Mouse (Mus musculus): Measurements from ENCODE around the gene Mmp24.
"Not testable (repeated sequence)": the region's sequence is repeated elsewhere in the genome, so short reads cannot be mapped to it uniquely, and the experiment has no call there.

Mmp24 gene

DNA sequence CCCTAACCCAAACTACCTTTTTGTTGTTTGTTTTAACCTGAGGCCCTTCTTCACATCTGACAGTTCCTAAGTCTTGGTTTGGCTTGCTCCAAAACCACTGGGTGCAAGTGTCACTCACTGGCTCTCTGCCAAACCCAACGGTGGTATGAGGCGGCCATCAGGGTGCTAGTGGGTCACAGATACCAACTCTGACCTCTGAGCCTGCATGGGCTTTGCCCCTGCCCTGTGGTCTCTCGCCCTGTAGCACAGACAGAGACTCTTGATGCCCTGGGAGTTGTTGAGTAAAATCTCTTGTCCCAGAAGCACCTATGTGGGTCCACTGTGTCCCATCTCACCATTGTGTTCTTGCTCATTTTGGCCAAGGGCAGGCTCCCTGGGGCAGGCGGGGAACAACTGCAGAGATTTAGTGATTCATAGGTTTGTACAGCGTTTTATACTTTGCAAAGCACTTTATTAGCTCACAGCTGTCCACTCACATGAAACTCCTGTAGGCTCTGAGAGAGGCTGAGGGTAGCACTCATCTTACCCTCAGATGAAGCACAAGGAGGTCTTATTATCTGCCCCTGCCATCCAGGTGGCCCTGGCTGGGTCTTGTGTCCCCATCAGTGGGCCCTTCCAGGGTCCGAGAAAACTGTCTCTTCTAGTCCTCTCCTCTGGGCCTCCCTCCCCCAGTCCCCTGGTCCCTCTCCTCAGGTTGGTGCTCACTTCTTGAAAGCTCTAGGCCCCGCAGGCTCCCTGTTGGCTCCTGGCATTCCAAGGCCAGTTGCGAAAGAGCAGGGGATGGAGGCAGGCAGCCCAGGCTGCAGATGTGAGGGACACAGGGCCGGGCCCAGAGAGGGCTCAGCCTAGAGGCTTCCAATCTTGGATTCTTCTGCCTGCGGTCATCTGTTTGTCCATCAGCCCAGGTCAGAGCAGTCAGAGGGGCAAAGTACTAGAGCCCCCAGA, 42.4 kb downstream of the Mmp24 start:
- no peak for DNase-seq

DNA sequence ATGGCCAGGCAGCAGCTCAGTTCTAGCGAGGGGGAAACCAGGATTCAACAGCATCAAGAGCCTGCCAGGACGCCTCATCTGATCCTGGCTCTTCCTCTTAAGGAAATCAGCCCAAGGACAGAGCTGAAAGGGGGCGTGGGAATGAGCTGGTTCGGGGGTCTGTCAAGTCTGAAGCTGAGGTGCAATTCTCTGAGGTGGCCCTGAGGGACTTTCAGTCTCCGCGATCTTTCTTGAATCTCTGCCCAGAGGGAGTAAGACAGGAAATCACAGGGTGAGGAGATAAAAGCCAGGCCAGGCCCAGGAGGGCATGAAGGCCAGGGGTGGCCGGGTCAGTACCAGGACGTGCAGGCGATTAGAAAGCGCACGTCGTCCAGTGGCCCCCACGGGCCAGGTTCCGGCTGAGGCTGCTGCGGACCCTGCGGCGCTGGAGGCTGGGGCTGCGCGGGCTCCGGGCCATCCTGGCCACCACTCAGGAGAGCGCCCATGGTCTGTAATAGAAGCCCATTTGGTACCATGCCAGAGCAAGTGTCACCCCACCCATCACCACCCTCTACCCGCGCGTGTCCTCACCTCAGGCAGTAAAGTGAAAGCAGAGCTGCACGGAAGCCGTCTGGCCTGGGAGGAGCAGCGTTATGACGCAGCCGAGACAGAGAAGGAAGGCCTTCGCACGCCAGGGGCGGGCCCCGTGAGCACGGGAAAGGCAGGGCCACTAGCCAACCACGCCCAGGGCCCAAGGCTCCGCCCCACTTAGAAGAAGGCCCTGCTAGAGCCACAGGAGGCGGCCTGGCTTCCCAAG, 43.7 kb downstream of the Mmp24 start:
- peak; percentile 94 for DNase-seq

- DNase-seq = no peak
These were observed 44.1 kb downstream of the Mmp24 start, which contains the start of gene BC029722 for GRCm38 (mm10) chr2:155819392-155819448. Gene BC029722 (minus strand): TSS chr2:155819426.

- DNase-seq = no peak
These were observed 44.5 kb downstream of the Mmp24 start for GRCm38 (mm10) chr2:155819449-155820251.

- DNase-seq = no peak
These were observed 45.6 kb downstream of the Mmp24 start for GRCm38 (mm10) chr2:155820779-155821178.

DNA sequence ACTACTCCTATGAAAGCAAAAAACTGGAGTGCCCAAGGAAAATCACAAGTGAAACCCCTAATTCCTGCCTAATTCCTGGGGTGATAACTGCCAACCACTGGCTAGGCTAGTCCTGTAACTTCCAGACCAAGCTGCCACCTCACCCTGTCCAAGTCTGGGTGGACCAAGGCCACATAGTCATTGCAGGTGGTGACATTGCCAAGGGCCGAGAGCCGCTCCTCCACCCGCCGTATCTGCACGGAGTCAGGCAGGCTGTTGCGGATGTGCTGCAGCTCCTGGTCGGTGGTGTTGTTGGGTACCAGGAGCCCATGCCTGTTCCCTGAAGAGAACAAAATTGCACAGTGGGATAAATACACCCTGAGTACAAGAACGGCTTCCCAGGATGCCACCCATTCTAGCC, 48.6 kb downstream of the Mmp24 start:
- no peak for DNase-seq

DNA sequence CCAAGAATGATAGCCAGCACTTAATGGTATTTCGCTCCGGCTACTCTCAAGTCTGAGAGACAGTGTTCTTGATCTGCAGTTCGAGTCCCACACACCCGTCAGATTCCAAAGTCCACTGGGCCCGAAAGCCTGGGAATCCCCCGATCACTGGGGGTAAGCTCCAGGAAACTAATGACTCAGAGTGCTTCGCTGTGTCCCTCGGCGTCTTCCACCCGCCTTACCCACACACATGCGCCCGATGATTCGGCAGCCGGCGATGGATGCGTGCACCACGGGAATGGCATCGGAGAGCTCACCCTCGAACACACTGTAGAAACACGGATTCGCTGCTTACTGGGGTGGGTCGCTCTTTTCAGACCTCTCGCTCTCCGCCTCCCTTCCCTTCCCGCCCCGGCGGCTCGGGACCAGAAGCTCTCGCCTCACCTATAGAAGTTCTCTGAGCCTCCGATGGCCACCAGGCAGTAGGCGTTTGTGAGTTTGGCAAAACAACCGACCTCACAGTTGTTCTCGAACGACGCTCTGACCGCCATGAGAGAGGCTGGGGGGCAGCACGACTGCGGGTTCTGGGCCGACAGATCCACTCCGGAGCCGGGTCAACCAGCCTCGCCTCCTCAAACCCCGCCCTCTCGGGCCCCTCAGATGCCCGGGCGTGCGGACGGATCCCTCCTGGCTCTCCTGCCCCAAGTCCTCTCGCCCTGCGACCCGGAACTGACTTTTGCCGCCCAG, 50.9 kb downstream of the Mmp24 start:
- no peak for DNase-seq

GRCm38 (mm10) chr2:155826630-155827424, 51.7 kb downstream of the Mmp24 start, which contains the start of gene Eif6:
Gene Eif6 (minus strand): TSS chr2:155826925.
- DNase-seq = peak; percentile 84

DNA sequence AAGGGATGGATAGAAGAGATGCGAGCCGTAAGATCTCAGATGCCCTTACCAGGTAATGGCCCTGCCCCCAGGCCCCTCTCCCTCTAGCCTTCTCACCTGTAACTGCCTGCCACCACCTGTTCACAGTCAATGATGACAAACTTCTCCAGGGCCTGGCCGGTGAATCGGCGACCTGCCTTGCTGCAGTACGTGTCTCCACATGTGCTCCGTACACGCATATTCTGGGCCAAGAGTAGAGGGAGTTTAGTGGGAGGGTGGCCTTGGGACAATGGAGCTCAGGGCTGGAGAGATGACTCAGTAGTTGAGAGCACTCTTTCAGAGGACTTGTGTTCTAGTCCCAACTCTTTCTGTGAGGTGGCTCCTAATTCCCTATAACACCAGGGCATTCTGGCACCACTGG, 55.7 kb downstream of the Mmp24 start:
- no peak for DNase-seq

DNA sequence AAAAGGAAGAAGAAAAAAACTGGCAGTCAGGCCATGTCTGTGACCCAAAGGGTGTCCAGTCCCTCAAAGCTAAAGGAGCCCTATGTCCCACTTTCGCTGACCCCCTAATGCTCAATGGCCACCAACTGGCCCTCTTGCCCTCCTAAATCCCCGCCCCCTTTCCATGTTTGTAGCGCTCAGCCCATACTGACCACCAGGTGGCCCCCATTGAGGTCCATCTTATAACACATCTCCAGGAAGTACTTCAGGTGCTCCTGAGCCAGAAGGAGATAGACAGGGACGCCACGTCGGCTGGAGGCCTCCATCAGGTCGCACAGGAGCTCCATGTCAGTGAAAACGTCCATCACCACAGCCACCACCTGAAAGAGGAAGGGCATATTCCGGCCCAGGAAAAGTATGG, 56.2 kb downstream of the Mmp24 start:
- no peak for DNase-seq

DNA sequence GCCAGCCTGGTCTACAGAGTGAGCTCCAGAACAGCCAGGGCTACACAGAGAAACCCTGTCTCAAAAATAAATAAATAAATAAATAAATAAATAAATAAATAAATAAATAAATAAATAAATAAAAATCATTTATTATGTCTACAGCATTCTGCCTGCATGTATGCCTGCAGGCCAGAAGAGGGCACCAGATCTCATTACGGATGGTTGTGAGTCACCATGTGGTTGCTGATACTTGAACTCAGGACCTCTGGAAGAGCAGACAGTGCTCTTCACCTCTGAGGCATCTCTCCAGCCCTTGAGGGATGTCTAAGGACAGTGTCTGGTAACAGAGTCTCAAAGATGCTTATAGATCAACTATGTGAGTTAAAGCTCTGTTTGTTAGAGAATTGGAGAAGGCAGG, 56.9 kb downstream of the Mmp24 start:
- not testable (repeated sequence) for DNase-seq

DNA sequence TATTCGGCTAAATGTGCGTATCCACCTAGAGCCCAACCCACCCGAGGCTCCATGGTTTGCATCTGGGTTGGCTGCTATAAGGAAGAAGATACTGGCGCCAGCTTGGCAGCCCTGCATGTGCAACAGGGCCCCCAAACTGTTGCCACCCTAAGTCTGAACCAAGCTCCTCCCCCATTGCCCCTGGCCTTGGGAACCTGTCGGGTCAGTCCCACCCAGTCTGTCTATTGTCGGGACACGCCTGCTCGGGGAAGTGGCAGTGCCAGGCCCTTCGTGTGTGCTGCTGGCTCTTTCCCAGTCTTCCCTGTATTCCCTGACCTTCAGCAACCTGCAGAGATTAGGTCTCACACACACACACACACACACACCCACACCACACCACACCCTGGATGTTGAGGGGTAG, 59.6 kb downstream of the Mmp24 start, which contains the start of gene Fam83c:
Gene Fam83c (minus strand): TSS at position 123 of the 400 bp plus-strand sequence.
- DNase-seq = no peak

GRCm38 (mm10) chr2:155837961-155838360, 62.8 kb downstream of the Mmp24 start:
- no peak for DNase-seq

- DNase-seq = no peak
These were observed 63.8 kb downstream of the Mmp24 start for GRCm38 (mm10) chr2:155838961-155839360.

DNA sequence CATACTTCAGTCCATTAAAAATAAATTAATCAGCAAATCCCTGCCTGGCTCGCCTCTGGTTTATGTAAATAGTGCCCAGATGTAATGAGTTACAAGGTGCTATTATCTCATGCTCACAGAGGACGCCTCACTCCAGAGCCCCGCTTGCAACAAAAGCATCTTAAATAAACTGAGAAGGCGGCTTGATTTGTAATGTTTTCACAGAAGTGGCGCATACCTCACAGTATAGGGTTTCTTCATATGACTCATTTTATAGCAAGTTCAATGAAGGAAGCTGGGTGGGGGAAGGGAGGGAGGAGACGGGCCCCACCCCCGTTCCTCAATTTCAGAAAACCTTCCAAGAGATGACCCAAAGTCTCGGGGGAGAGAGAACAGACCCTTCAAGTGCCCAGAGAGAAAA, 71.8 kb downstream of the Mmp24 start:
- DNase-seq = no peak

DNA sequence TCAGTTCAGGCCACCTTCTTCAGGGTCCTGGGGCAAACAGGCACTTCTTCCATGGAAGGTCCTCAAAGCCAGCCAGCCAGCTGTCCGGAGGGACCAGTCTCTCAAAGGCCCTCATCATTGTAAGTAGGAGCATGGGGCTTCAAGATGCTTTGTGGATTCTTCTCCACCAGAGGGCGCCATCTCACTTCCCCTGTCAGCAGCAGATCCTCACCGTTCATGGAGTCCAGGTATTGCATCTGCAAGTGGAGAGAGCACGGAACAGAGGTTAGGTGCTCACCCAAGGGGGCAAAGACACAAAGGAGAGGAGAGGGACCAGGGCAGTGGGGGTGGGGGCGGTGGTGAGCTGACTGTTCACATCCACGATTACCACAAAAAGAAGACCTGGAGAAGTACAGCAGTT, 73.1 kb downstream of the Mmp24 start:
- peak; percentile 69 for DNase-seq

GRCm38 (mm10) chr2:155849464-155849863, 74.3 kb downstream of the Mmp24 start:
- no peak for DNase-seq

GRCm38 (mm10) chr2:155850120-155850519, 75.0 kb downstream of the Mmp24 start:
- DNase-seq = no peak

DNA sequence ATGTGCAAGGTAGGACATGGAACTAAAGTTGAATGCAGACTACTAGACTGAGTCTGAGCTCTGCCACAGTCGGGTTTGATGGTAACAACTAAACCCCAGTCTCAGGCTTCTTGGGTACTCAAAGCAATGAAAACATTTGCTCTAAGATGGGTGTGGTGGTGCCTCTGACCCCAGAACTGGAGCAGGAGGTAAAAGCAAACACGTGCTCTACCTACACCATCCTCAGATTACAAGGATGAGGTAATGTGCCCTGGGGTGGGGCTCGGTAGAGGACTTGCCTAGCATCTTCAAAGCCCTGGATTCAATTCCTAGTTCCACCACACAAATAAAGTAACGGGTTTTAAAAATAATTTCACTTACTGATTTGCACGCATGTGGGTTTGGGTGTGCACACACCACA, 77.4 kb downstream of the Mmp24 start:
- no peak for DNase-seq

- DNase-seq = no peak
These were observed 85.0 kb downstream of the Mmp24 start for GRCm38 (mm10) chr2:155860102-155860501.

GRCm38 (mm10) chr2:155861581-155861980, 86.4 kb downstream of the Mmp24 start:
- DNase-seq = no peak
